Mouse (Mus musculus) heart, embryonic 16.5 days (tissue): ENCODE measurements around the gene Arl6ip4. TPM values are rescaled to one million over a fixed set of nuclear protein-coding genes. Genes with fewer than 3 reads are reported as not detected.

Experiments used
- ATAC-seq: fragments of 200-750 bp; cut with Nextera tagmentation; replicated peaks from 2 replicates; pipeline ENCODE4 v1.8.0; 2017; ENCODE audit warnings: moderate number of reproducible peaks; ENCODE audit not compliant: insufficient read depth, low FRiP score; ENCODE audit errors: extremely low read depth
- H3K27ac ChIP-seq: fragments of 300-500 bp; sonication (generic); 2 replicates; pipeline ENCODE4 v1.5.1; 2014; ENCODE audit warnings: mild to moderate bottlenecking, low read length, control low read depth, moderate library complexity
- H3K27me3 ChIP-seq: fragments of 300-500 bp; sonication (generic); 2 replicates; pipeline ENCODE4 v1.6.1; 2014; ENCODE audit warnings: low read length, mixed read lengths; ENCODE audit not compliant: control insufficient read depth, insufficient read depth
- H3K36me3 ChIP-seq: fragments of 300-500 bp; sonication (generic); 2 replicates; pipeline ENCODE4 v1.6.1; 2014; ENCODE audit not compliant: control insufficient read depth, insufficient read depth
- H3K4me1 ChIP-seq: fragments of 300-500 bp; sonication (generic); 2 replicates; pipeline ENCODE4 v1.6.1; 2014; ENCODE audit warnings: low read length, mixed read lengths; ENCODE audit not compliant: control insufficient read depth, insufficient read depth
- H3K4me2 ChIP-seq: fragments of 300-500 bp; sonication (generic); 2 replicates; pipeline ENCODE4 v1.6.1; 2014; ENCODE audit warnings: low read depth, mild to moderate bottlenecking, control low read depth, low read length
- H3K4me3 ChIP-seq: fragments of 300-500 bp; sonication (generic); 2 replicates; pipeline ENCODE4 v1.5.1; 2014; ENCODE audit warnings: mild to moderate bottlenecking, control low read depth, low read length
- H3K9ac ChIP-seq: fragments of 300-500 bp; sonication (generic); 2 replicates; pipeline ENCODE4 v1.6.1; 2014; ENCODE audit warnings: low read length, control low read depth
- H3K9me3 ChIP-seq: fragments of 300-500 bp; sonication (generic); replicated peaks from 2 replicates; pipeline ENCODE4 v1.6.1; 2016; ENCODE audit warnings: low read length; ENCODE audit not compliant: control insufficient read depth
- WGBS: fragments of 180-500 bp; shearing (Covaris S2); extraction: QIAGEN DNeasy Blood & Tissue Kit; methylation state at CpG from one replicate; pipeline ENCODE4 v1.1.7; 2014; 5-methylcytosine and 5-hydroxymethylcytosine counted together
- polyA plus RNA-seq: library from polyadenylated mRNA; unstranded; fragments of >200 nt; fragmentation: Nextera tagmentation; extraction: Ambion mirVana; gene quantifications from 2 replicates; pipeline ENCODE4 v1.2.1, GENCODE M21; 2015

Gene Arl6ip4
- polyA plus RNA-seq, 1 experiment from 2014 or later, result 78.1 TPM

GRCm38 (mm10) chr5:124155943-124156342 lies 40.1 kb downstream of the Arl6ip4 start:
- no peak for ATAC-seq
- Histone ChIP-seq H3K27ac (no peak overlapping the region), H3K36me3 (0 out of 2 replicates have a peak, but pooled peaks cover 3% of the 10 kb centered on the region), H3K4me1 (peaks cover 16% of the 10 kb centered on the region), H3K27me3 (no peaks in the 10 kb centered on the region), H3K4me3 (no peak overlapping the region), H3K9me3 (no peaks in the 10 kb centered on the region), H3K4me2 (no peak overlapping the region), H3K9ac (no peak overlapping the region)
- WGBS, result 44% methylated on average over 5 of the region's 5 CpGs

DNA sequence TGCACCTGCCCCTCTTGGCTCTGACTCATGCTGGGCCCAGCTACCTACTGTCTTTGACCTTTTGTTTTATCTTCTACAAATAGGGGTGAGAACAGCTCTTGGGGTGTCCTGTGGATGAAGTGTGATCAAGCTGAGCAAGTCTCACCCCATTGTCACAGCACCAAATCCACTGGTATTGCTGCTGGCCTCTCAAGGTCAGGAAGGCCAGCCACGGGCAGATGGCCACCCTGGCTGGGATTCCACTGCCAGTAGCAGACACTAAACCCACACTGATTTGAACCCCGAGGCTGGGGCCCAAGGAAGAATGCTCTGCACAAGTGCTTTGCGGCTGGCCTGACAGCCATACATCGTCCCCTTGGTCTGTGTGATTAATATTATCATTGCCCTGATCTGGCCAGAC lies 42.4 kb downstream of the Arl6ip4 start:
- Histone ChIP-seq H3K27me3 (no peaks in the 10 kb centered on the region), H3K27ac (peak overlapping the region; percentile 25; the same call in 1 of the 2 replicates), H3K9me3 (no peaks in the 10 kb centered on the region), H3K4me1 (peaks cover 37% of the 10 kb centered on the region), H3K36me3 (no peaks in the 10 kb centered on the region), H3K4me2 (no peak overlapping the region), H3K4me3 (no peak overlapping the region), H3K9ac (no peak overlapping the region)
- 51% methylated on average over 4 of the region's 4 CpGs for WGBS
- ATAC-seq, result no peak

DNA sequence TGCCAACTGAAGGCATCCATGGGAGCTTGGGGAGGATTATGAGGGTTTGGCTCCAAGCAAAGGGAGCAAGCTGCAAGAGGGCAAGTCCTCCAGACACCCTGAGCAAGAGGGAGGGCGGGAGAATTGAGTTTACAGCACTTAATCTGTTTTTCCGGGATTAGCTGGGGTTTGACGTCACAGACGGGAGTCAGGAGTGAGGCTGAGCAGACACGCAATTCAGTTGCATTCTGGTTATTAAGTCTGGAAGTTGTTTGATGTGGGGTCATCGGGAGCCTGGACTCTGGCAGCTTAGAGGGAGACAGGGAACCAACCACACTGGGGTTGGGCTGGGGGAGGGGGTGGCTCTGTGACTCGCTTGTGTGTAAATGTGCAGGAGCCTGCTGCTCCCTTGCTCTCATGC lies 43.6 kb downstream of the Arl6ip4 start:
- ATAC-seq, result no peak
- no peaks in the 10 kb centered on the region for H3K9me3 ChIP-seq
- peaks cover 47% of the 10 kb centered on the region for H3K4me1 ChIP-seq
- WGBS, result 44% methylated on average over 7 of the region's 7 CpGs
- H3K36me3 ChIP-seq, result no peaks in the 10 kb centered on the region
- H3K9ac ChIP-seq, result 0 out of 2 replicates have a peak overlapping the region, but pooled peaks have one; percentile 3
- H3K27ac ChIP-seq, result no peak overlapping the region
- H3K4me2 ChIP-seq, result no peak overlapping the region
- H3K27me3 ChIP-seq, result no peaks in the 10 kb centered on the region
- no peak overlapping the region for H3K4me3 ChIP-seq

GRCm38 (mm10) chr5:124161831-124162230 lies 45.9 kb downstream of the Arl6ip4 start:
- Histone ChIP-seq H3K9ac (no peak overlapping the region), H3K27ac (peak overlapping the region; percentile 81), H3K27me3 (no peaks in the 10 kb centered on the region), H3K4me1 (peaks cover 68% of the 10 kb centered on the region), H3K9me3 (no peaks in the 10 kb centered on the region), H3K4me3 (no peak overlapping the region), H3K36me3 (no peaks in the 10 kb centered on the region), H3K4me2 (peak overlapping the region; percentile 14)
- peak; percentile 63 for ATAC-seq
- 14% methylated on average over 10 of the region's 10 CpGs for WGBS

- H3K27ac ChIP-seq, result peak overlapping the region; percentile 81
These were observed 46.7 kb downstream of the Arl6ip4 start for GRCm38 (mm10) chr5:124162577-124162976.

DNA sequence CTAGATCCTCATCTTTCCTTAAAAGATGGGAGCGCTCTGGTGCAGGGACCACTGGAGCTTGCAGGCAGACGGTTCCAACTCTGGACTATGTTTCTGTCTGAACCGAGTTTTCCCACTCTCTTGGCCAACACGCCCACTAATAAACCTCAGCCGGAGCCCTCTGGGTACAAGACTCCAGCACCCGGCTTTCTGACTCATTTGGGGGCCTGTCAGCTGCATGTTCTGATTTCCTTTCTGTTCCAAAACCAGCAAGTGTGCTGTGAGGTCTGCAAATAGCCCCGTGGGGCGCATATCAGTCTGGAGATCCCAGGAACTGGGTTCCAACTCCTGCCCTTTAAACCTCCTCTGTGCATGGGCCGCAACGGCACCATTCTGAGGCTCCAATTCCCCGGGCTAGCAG lies 47.6 kb downstream of the Arl6ip4 start:
- H3K27me3 ChIP-seq, result no peaks in the 10 kb centered on the region
- H3K36me3 ChIP-seq, result no peaks in the 10 kb centered on the region
- H3K9me3 ChIP-seq, result no peaks in the 10 kb centered on the region
- ATAC-seq, result no peak
- H3K4me3 ChIP-seq, result no peak overlapping the region
- 79% methylated on average over 11 of the region's 11 CpGs for WGBS
- no peak overlapping the region for H3K4me2 ChIP-seq
- H3K9ac ChIP-seq, result no peak overlapping the region
- peaks cover 76% of the 10 kb centered on the region for H3K4me1 ChIP-seq
- H3K27ac ChIP-seq, result no peak overlapping the region; the same call in 1 of the 2 replicates

More at GRCm38 (mm10) chr5:124162577-124162976, 46.7 kb downstream of the Arl6ip4 start:
- peaks cover 76% of the 10 kb centered on the region for H3K4me1 ChIP-seq
- no peak overlapping the region for H3K4me3 ChIP-seq
- no peaks in the 10 kb centered on the region for H3K9me3 ChIP-seq
- no peaks in the 10 kb centered on the region for H3K27me3 ChIP-seq
- ATAC-seq, result peak; percentile 30; the same call in 1 of the 2 replicates
- peak overlapping the region; percentile 14; the same call in 1 of the 2 replicates for H3K4me2 ChIP-seq
- no peak overlapping the region for H3K9ac ChIP-seq
- H3K36me3 ChIP-seq, result no peaks in the 10 kb centered on the region
- 31% methylated on average over 5 of the region's 5 CpGs for WGBS

GRCm38 (mm10) chr5:124165622-124166570 lies 50.0 kb downstream of the Arl6ip4 start:
- H3K4me1 ChIP-seq, result peaks cover 76% of the 10 kb centered on the region
- no peaks in the 10 kb centered on the region for H3K27me3 ChIP-seq
- H3K4me3 ChIP-seq, result no peak overlapping the region
- ATAC-seq, result peak; percentile 41
- H3K9me3 ChIP-seq, result no peaks in the 10 kb centered on the region
- peak overlapping the region; percentile 88 for H3K27ac ChIP-seq
- H3K9ac ChIP-seq, result peak overlapping the region; percentile 51
- H3K36me3 ChIP-seq, result no peaks in the 10 kb centered on the region
- 24% methylated on average over 15 of the region's 15 CpGs for WGBS
- peak overlapping the region; percentile 8; the same call in 1 of the 2 replicates for H3K4me2 ChIP-seq

GRCm38 (mm10) chr5:124166741-124167140 lies 50.9 kb downstream of the Arl6ip4 start:
- Histone ChIP-seq H3K9me3 (no peaks in the 10 kb centered on the region), H3K36me3 (no peaks in the 10 kb centered on the region), H3K4me2 (no peak overlapping the region), H3K9ac (no peak overlapping the region), H3K27me3 (no peaks in the 10 kb centered on the region), H3K4me1 (peaks cover 79% of the 10 kb centered on the region), H3K27ac (peak overlapping the region; percentile 88), H3K4me3 (no peak overlapping the region)
- ATAC-seq, result no peak

- H3K4me3 ChIP-seq, result no peak overlapping the region
- H3K27ac ChIP-seq, result peak overlapping the region; percentile 15; the same call in 1 of the 2 replicates
- no peaks in the 10 kb centered on the region for H3K9me3 ChIP-seq
- no peak overlapping the region for H3K4me2 ChIP-seq
- H3K4me1 ChIP-seq, result peaks cover 79% of the 10 kb centered on the region
- no peaks in the 10 kb centered on the region for H3K36me3 ChIP-seq
- H3K9ac ChIP-seq, result no peak overlapping the region
- WGBS, result 54% methylated on average over 10 of the region's 10 CpGs
- no peaks in the 10 kb centered on the region for H3K27me3 ChIP-seq
- ATAC-seq, result no peak
These were observed 51.7 kb downstream of the Arl6ip4 start for GRCm38 (mm10) chr5:124167621-124168020.
